Mouse (Mus musculus) hindbrain, embryonic 16.5 days (tissue): ENCODE data around the gene Neil3. TPM values are rescaled to one million over a fixed set of nuclear protein-coding genes. Genes with fewer than 3 reads are reported as not detected.
"Not testable (repeated sequence)": the region's sequence is repeated elsewhere in the genome, so short reads cannot be mapped to it uniquely, and the experiment has no call there.

Source experiments
- ATAC-seq: fragments of 200-750 bp; cut with Nextera tagmentation; 2 replicates; pipeline ENCODE4 v1.8.0; 2017; ENCODE audit warnings: moderate TSS enrichment, moderate library complexity
- H3K27ac ChIP-seq: fragments of 300-500 bp; sonication (generic); 2 replicates; pipeline ENCODE4 v1.5.1; 2014; ENCODE audit warnings: low read depth, mild to moderate bottlenecking, control low read depth, low read length, moderate library complexity
- H3K27me3 ChIP-seq: fragments of 300-500 bp; sonication (generic); replicated peaks from 2 replicates; pipeline ENCODE4 v1.6.1; 2014; ENCODE audit warnings: low read length; ENCODE audit not compliant: control insufficient read depth, insufficient read depth
- H3K36me3 ChIP-seq: fragments of 300-500 bp; sonication (generic); 2 replicates; pipeline ENCODE4 v1.6.1; 2014; ENCODE audit warnings: mild to moderate bottlenecking, low read length, moderate library complexity, mixed read lengths; ENCODE audit not compliant: control insufficient read depth, insufficient read depth
- H3K4me1 ChIP-seq: fragments of 300-500 bp; sonication (generic); 2 replicates; pipeline ENCODE4 v1.6.1; 2014; ENCODE audit warnings: low read depth, low read length; ENCODE audit not compliant: control insufficient read depth, insufficient read depth
- H3K4me2 ChIP-seq: fragments of 300-500 bp; sonication (generic); 2 replicates; pipeline ENCODE4 v1.6.1; 2014; ENCODE audit warnings: mild to moderate bottlenecking, low read length, control low read depth, moderate library complexity
- H3K4me3 ChIP-seq: fragments of 300-500 bp; sonication (generic); 2 replicates; pipeline ENCODE4 v1.5.1; 2014; ENCODE audit warnings: mild to moderate bottlenecking, low read length, control low read depth, moderate library complexity
- H3K9ac ChIP-seq: fragments of 300-500 bp; sonication (generic); 2 replicates; pipeline ENCODE4 v1.6.1; 2014; ENCODE audit warnings: low read depth, mild to moderate bottlenecking, control low read depth, low read length, moderate library complexity
- H3K9me3 ChIP-seq: fragments of 300-500 bp; sonication (generic); 2 replicates; pipeline ENCODE4 v1.6.1; 2014; ENCODE audit warnings: mild to moderate bottlenecking, low read length, moderate library complexity; ENCODE audit not compliant: control insufficient read depth
- WGBS: fragments of 180-500 bp; shearing (Covaris S2); extraction: QIAGEN DNeasy Blood & Tissue Kit; methylation state at CpG from one replicate; pipeline ENCODE4 v1.1.7; 2014; 5-methylcytosine and 5-hydroxymethylcytosine counted together
- polyA plus RNA-seq: library from polyadenylated mRNA; unstranded; fragments of >200 nt; fragmentation: Nextera tagmentation; extraction: Ambion mirVana; gene quantifications from 2 replicates; pipeline ENCODE4 v1.2.1, GENCODE M21; 2015

Gene Neil3
- polyA plus RNA-seq, 1 experiment from 2014 or later, result 5.5 TPM

DNA sequence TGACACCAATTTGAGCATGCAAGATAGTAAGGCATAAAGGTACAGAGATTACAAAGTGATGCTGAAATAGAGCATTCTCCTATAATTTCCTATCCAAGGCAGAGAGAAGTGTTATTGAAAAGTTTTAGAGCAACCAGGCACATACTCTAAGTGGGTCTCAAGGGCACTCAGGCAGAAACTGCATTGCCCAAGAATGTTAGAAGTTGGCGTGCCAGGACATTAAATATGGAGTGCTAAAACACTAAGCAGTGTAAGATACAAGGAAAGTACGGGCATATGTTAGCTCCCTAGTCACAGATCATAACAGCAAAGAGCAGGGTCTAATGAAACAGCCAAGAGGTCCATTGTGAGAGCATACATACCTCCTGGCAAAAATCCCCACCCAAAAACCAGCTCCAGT, 65.3 kb downstream of the Neil3 start:
- no peak for ATAC-seq
- 82% methylated on average over 2 of the region's 2 CpGs for WGBS
- Histone ChIP-seq H3K36me3 (no peaks in the 10 kb centered on the region), H3K4me2 (no peak overlapping the region), H3K4me3 (no peak overlapping the region), H3K9ac (no peak overlapping the region), H3K27me3 (no peaks in the 10 kb centered on the region), H3K9me3 (no peaks in the 10 kb centered on the region), H3K4me1 (no peaks in the 10 kb centered on the region), H3K27ac (no peak overlapping the region)

DNA sequence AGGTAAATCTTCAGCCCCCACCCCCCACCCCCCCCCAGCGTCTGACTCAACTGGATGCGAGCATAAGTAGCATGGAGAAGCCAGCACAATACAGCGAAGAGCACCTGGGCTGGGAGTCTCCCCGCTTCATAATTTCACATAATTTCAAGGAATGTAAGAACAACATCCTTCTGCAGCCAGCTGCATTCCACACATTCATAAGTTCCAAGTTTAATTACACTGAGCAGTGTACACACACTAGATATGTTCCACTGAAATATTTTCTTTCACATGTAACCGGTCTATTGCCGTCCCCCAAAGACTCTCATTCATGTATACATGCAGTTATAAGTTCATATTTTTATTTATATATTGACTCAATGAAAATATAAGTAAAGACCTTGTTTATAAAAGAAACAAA, 72.6 kb downstream of the Neil3 start:
- Histone ChIP-seq H3K27me3 (no peaks in the 10 kb centered on the region), H3K9ac (no peak overlapping the region), H3K36me3 (no peaks in the 10 kb centered on the region), H3K4me1 (no peaks in the 10 kb centered on the region), H3K27ac (no peak overlapping the region), H3K9me3 (no peaks in the 10 kb centered on the region), H3K4me3 (no peak overlapping the region), H3K4me2 (no peak overlapping the region)
- WGBS, result 87% methylated on average over 6 of the region's 6 CpGs
- no peak for ATAC-seq

GRCm38 (mm10) chr8:53562441-53563040, 76.3 kb downstream of the Neil3 start:
- no peaks in the 10 kb centered on the region for H3K9me3 ChIP-seq

DNA sequence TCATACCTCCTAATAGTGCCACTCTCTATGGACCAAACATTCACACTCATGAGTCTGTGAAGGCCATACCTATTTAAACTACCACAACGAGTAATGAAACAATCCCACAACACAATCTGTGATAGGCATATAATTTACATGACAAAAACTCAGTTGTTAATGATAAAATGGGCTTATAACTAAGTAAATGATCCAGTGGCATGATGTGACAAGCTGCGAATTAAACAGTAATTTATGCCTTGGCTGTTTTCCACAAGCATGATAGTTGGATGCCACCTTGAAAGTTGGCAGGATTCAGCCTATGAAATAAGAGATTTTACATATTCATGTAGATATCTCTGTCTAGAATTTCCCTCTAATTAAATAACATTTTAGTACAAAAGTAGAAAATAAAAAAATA, 99.3 kb downstream of the Neil3 start:
- no peaks in the 10 kb centered on the region for H3K4me1 ChIP-seq
- H3K9ac ChIP-seq, result no peak overlapping the region
- no peak overlapping the region for H3K4me2 ChIP-seq
- 57% methylated on average over 2 of the region's 2 CpGs for WGBS
- no peaks in the 10 kb centered on the region for H3K9me3 ChIP-seq
- no peak overlapping the region for H3K4me3 ChIP-seq
- no peaks in the 10 kb centered on the region for H3K27me3 ChIP-seq
- no peak overlapping the region for H3K27ac ChIP-seq
- no peak for ATAC-seq
- H3K36me3 ChIP-seq, result no peaks in the 10 kb centered on the region

More at GRCm38 (mm10) chr8:53562441-53563040, 76.3 kb downstream of the Neil3 start:
- ATAC-seq, result no peak
- H3K27ac ChIP-seq, result no peak overlapping the region
- H3K9ac ChIP-seq, result no peak overlapping the region
- no peaks in the 10 kb centered on the region for H3K4me1 ChIP-seq
- 56% methylated on average over 10 of the region's 10 CpGs for WGBS
- no peaks in the 10 kb centered on the region for H3K27me3 ChIP-seq
- H3K4me2 ChIP-seq, result no peak overlapping the region
- H3K36me3 ChIP-seq, result no peaks in the 10 kb centered on the region
- H3K4me3 ChIP-seq, result no peak overlapping the region

- not testable (repeated sequence) for H3K4me1 ChIP-seq, ATAC-seq, H3K9ac ChIP-seq, H3K9me3 ChIP-seq, H3K4me2 ChIP-seq, H3K27ac ChIP-seq, H3K27me3 ChIP-seq, H3K4me3 ChIP-seq, H3K36me3 ChIP-seq
- WGBS, result 58% methylated on average over 3 of the region's 3 CpGs
These were observed 100.8 kb downstream of the Neil3 start for GRCm38 (mm10) chr8:53538049-53538448.

Other genes with a start within 250 kb of the Neil3 start
- gene Aga, start 127.3 kb downstream of the Neil3 start, polyA plus RNA-seq, result 15.8 and 19.1 TPM in 2 replicates